Mouse (Mus musculus) small intestine, adult 2 months (tissue): Measurements from ENCODE around the gene Drg1.
"Not testable (repeated sequence)": the region's sequence is repeated elsewhere in the genome, so short reads cannot be mapped to it uniquely, and the experiment has no call there.

Experiments used
- CTCF ChIP-seq: fragments of 200-500 bp; IDR thresholded peaks from 2 replicates; pipeline ENCODE4 v1.5.1; 2012; ENCODE audit warnings: low read depth, mild to moderate bottlenecking, control low read depth, inconsistent platforms, low read length, moderate library complexity, mixed read lengths; ENCODE audit not compliant: insufficient replicate concordance, insufficient read length; ENCODE audit errors: extremely low read depth
- POLR2A ChIP-seq: fragments of 200-500 bp; IDR thresholded peaks from 2 replicates; pipeline ENCODE4 v1.6.1; 2012; ENCODE audit warnings: low read depth, mild to moderate bottlenecking, control low read depth, inconsistent platforms, low read length, moderate library complexity

GRCm38 (mm10) chr11:3138323-3138722 is 127.9 kb downstream of the Drg1 start:
- not testable (repeated sequence) for TF ChIP-seq CTCF, POLR2A
